Mouse (Mus musculus) liver, embryonic 14.5 days (tissue): Measurements from ENCODE around the gene Vmn1r10. TPM values are rescaled to one million over a fixed set of nuclear protein-coding genes. Genes with fewer than 3 reads are reported as not detected.

Source experiments
- ATAC-seq: fragments of 200-750 bp; cut with Nextera tagmentation; 2 replicates; pipeline ENCODE4 v1.8.0; 2017; ENCODE audit warnings: moderate number of reproducible peaks, mild to moderate bottlenecking, moderate library complexity; ENCODE audit not compliant: insufficient read depth
- DNase-seq, 3 experiments: peaks; one replicate each; pipeline ENCODE4 v3.0.0-alpha.2; 2012 to 2013; ENCODE audit warnings: low read depth in 3 of 3, low spot score in 3 of 3
- H3K27ac ChIP-seq: fragments of 300-500 bp; sonication (generic); 2 replicates; pipeline ENCODE4 v1.5.1; 2014; ENCODE audit warnings: moderate library complexity, mild to moderate bottlenecking, control low read depth, inconsistent platforms
- H3K27me3 ChIP-seq: fragments of 300-500 bp; sonication (generic); 2 replicates; pipeline ENCODE4 v1.6.1; 2014; ENCODE audit warnings: mild to moderate bottlenecking, low read length, moderate library complexity; ENCODE audit not compliant: control insufficient read depth, insufficient read depth
- H3K36me3 ChIP-seq: fragments of 300-500 bp; sonication (generic); replicated peaks from 2 replicates; pipeline ENCODE4 v1.6.1; 2014; ENCODE audit warnings: low read depth; ENCODE audit not compliant: control insufficient read depth, insufficient read depth
- H3K4me1 ChIP-seq, 2 experiments: fragments of 200-500 bp in 1 of 2; fragments of 300-500 bp in 1 of 2; sonication (generic) in 1 of 2; replicated peaks; 2 replicates each; pipeline ENCODE4 v1.6.1; 2012 to 2014; ENCODE audit warnings: antibody characterized with exemption in 1 of 2, inconsistent platforms in 1 of 2, low read length in 1 of 2; ENCODE audit not compliant: control insufficient read depth in 2 of 2, insufficient read depth in 2 of 2
- H3K4me2 ChIP-seq: fragments of 300-500 bp; sonication (generic); 2 replicates; pipeline ENCODE4 v1.6.1; 2014; ENCODE audit warnings: low read depth, mild to moderate bottlenecking, control low read depth, moderate library complexity
- H3K4me3 ChIP-seq, 2 experiments: fragments of 200-500 bp in 1 of 2; fragments of 300-500 bp in 1 of 2; sonication (generic) in 1 of 2; 2 replicates each; pipeline ENCODE4 v1.5.1; 2012 to 2014; ENCODE audit warnings: low read depth in 2 of 2, low read length in 2 of 2, mild to moderate bottlenecking in 2 of 2, control low read depth in 1 of 2, inconsistent platforms in 1 of 2, moderate library complexity in 1 of 2; ENCODE audit not compliant: insufficient read depth in 1 of 2
- H3K9ac ChIP-seq: fragments of 300-500 bp; sonication (generic); replicated peaks from 2 replicates; pipeline ENCODE4 v1.6.1; 2014; ENCODE audit warnings: mild to moderate bottlenecking, control low read depth, moderate library complexity
- H3K9me3 ChIP-seq: fragments of 300-500 bp; sonication (generic); 2 replicates; pipeline ENCODE4 v1.6.1; 2016; ENCODE audit warnings: low read length, mixed read lengths; ENCODE audit not compliant: control insufficient read depth
- CTCF ChIP-seq: IDR thresholded peaks from 2 replicates; pipeline ENCODE4 v1.5.1; 2016; ENCODE audit warnings: antibody characterized with exemption, low read depth, control low read depth
- EP300 ChIP-seq: IDR thresholded peaks from 2 replicates; pipeline ENCODE4 v1.6.1; 2016; ENCODE audit warnings: antibody characterized with exemption, low read depth
- WGBS: fragments of 180-500 bp; shearing (Covaris S2); extraction: QIAGEN DNeasy Blood & Tissue Kit; methylation state at CpG from one replicate; pipeline ENCODE4 v1.1.7; 2014; ENCODE audit not compliant: insufficient replicate concordance; 5-methylcytosine and 5-hydroxymethylcytosine counted together
- polyA plus RNA-seq, 2 experiments: library from polyadenylated mRNA; depleted of rRNA in 1 of 2; stranded (reverse) in 1 of 2; unstranded in 1 of 2; fragments of >200 nt; fragmentation: Nextera tagmentation in 1 of 2; extraction: Ambion mirVana in 1 of 2; gene quantifications; 2 replicates each; pipeline versions ENCODE4 v1.2.1 to v1.2.3; 2012 to 2014

Gene Vmn1r10
- polyA plus RNA-seq (2012; rRNA removed) (not detected in 2 replicates), polyA plus RNA-seq (2014; fragmentation: Nextera tagmentation; extraction: Ambion mirVana) (not detected in 2 replicates)

DNA sequence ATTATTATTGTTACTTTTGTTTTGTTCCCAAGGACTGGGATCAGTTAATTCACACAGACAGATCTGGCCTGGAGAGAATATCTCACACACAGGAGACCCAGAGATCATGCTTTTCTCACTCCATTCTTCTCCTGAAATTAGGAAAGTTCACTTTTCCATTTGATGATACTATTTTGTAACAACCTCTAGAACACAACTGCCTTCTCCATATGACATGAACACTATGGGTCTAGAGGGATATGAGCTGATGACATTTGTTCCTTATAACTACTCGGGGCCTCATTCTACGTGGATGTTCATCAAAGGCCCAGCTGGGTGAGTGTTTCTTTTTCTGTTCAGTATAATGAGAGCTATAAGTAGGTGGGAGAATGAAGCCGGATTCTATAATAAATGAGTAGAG, at the start of gene Vmn1r10:
Vmn1r10 (plus strand) TSS at position 301 of the 400 bp plus-strand sequence.
- WGBS: 53% methylated on average over 3 of the region's 3 CpGs
- no peak for ATAC-seq
- H3K4me1 ChIP-seq: no peaks in the 10 kb centered on the region

DNA sequence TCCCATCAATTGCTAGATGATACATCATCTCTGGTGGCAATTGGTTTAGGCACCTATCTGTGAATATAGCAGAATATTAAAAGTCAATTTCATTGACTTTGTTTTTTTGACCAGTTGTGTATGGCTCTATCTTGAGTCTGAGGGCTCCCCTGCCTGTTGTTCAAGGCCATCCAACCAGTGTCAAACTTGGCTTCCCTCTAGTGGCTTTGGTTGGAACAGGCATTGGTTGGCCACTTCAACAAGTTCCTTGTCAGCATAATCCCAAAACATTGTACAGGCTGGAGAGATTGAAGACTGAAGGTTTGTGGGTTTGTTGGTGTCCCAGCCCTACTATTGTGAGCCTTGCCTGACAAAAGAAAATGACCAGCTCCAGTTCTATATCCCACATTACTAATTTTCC, 45.5 kb upstream of the Vmn1r10 start:
- DNase-seq (no peak), ATAC-seq (no peak)
- no peak overlapping the region for H3K9ac ChIP-seq
- H3K4me2 ChIP-seq: no peak overlapping the region
- H3K27me3 ChIP-seq: no peaks in the 10 kb centered on the region
- TF ChIP-seq CTCF (peak; percentile 31; the same call in 1 of the 2 replicates), EP300 (no peak)
- H3K9me3 ChIP-seq: no peaks in the 10 kb centered on the region
- no peak overlapping the region for H3K27ac ChIP-seq
- H3K36me3 ChIP-seq: no peaks in the 10 kb centered on the region
- H3K4me3 ChIP-seq: no peak overlapping the region
- no peaks in the 10 kb centered on the region for H3K4me1 ChIP-seq

More for the DNA sequence above, at the start of gene Vmn1r10:
- Histone ChIP-seq H3K27me3 (no peaks in the 10 kb centered on the region), H3K4me3 (no peak within 1 kb of the TSS), H3K36me3 (no peaks in the 10 kb centered on the region), H3K4me2 (no peak within 1 kb of the TSS), H3K9ac (no peak within 1 kb of the TSS), H3K9me3 (no peaks in the 10 kb centered on the region), H3K27ac (no peak within 1 kb of the TSS)
- TF ChIP-seq CTCF (no peak), EP300 (no peak)
- DNase-seq: no peak

GRCm38 (mm10) chr6:57066487-57066886, 42.8 kb upstream of the Vmn1r10 start, which contains the start of gene Vmn1r9:
Gene Vmn1r9 (plus strand): TSS chr6:57066787.
- H3K27me3 ChIP-seq: no peaks in the 10 kb centered on the region
- ATAC-seq: no peak
- no peaks in the 10 kb centered on the region for H3K9me3 ChIP-seq
- no peak within 1 kb of the TSS for H3K4me3 ChIP-seq
- no peak within 1 kb of the TSS for H3K27ac ChIP-seq
- H3K4me2 ChIP-seq: no peak within 1 kb of the TSS
- TF ChIP-seq EP300 (no peak), CTCF (no peak)
- DNase-seq: no peak
- no peaks in the 10 kb centered on the region for H3K36me3 ChIP-seq
- 54% methylated on average over 2 of the region's 2 CpGs for WGBS
- H3K9ac ChIP-seq: no peak within 1 kb of the TSS
- no peaks in the 10 kb centered on the region for H3K4me1 ChIP-seq

DNA sequence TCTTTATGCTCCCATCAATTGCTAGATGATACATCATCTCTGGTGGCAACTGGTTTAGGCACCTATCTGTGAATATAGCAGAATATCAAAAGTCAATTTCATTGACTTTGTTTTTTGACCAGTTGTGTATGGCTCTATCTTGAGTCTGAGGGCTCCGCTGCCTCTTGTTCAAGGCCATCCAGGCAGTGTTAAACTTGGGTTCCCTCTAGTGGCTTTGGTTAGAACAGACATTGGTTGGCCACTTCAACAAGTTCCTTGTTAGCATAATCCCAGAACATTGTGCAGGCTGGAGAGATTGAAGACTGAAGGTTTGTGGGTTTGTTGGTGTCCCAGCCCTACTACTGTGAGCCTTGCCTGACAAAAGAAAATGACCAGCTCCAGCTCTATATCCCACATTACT, 2.9 kb upstream of the Vmn1r10 start:
- TF ChIP-seq EP300: no peak
- TF ChIP-seq CTCF: peak; percentile 22; the same call in 1 of the 2 replicates
- Histone ChIP-seq H3K36me3 (no peaks in the 10 kb centered on the region), H3K9me3 (no peaks in the 10 kb centered on the region), H3K4me3 (no peak overlapping the region), H3K4me2 (no peak overlapping the region), H3K27ac (no peak overlapping the region), H3K4me1 (no peaks in the 10 kb centered on the region), H3K9ac (no peak overlapping the region), H3K27me3 (no peaks in the 10 kb centered on the region)
- DNase-seq: peak in 1 of 3 experiments; percentile 1
- ATAC-seq: no peak
- 41% methylated on average over 1 of the region's 1 CpGs for WGBS

DNA sequence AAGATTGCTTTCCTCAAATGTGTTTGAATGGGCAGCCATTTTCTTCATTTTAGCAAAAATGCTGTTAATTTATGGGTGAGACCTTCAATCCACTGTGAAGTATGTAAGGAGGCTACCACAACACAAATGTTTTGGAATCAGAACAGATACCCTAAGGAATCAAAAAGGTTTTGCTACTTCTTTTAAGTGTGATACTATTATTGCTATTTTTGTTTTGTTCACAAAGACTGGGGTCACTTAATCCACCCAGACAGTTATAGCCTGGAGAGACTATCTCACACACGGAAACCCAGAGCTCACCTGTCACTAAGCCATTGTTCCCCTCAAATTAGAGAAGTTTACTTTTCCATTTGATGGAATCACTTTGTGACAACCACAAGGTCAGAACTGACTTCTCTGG, 23.9 kb downstream of the Vmn1r10 start, which contains the start of gene Vmn1r11:
Vmn1r11 (plus strand) TSS at position 301 of the 400 bp plus-strand sequence.
- no peak for ATAC-seq
- Histone ChIP-seq H3K27ac (no peak within 1 kb of the TSS), H3K9ac (no peak within 1 kb of the TSS), H3K36me3 (no peaks in the 10 kb centered on the region), H3K27me3 (no peaks in the 10 kb centered on the region), H3K4me1 (no peaks in the 10 kb centered on the region), H3K4me3 (no peak within 1 kb of the TSS), H3K4me2 (no peak within 1 kb of the TSS), H3K9me3 (no peaks in the 10 kb centered on the region)
- DNase-seq: no peak
- WGBS: 33% methylated on average over 1 of the region's 1 CpGs
- TF ChIP-seq CTCF: no peak
